Mouse (Mus musculus) liver, embryonic 14.5 days (tissue): ENCODE measurements around the gene Prrg2. TPM values are rescaled to one million over a fixed set of nuclear protein-coding genes. Genes with fewer than 3 reads are reported as not detected.
"Not testable (repeated sequence)": the region's sequence is repeated elsewhere in the genome, so short reads cannot be mapped to it uniquely, and the experiment has no call there.

Experiments used
- ATAC-seq: fragments of 200-750 bp; cut with Nextera tagmentation; 2 replicates; pipeline ENCODE4 v1.8.0; 2017; ENCODE audit warnings: moderate number of reproducible peaks, mild to moderate bottlenecking, moderate library complexity; ENCODE audit not compliant: insufficient read depth
- DNase-seq, 3 experiments: peaks; one replicate each; pipeline ENCODE4 v3.0.0-alpha.2; 2012 to 2013; ENCODE audit warnings: low read depth in 3 of 3, low spot score in 3 of 3
- H3K27ac ChIP-seq: fragments of 300-500 bp; sonication (generic); 2 replicates; pipeline ENCODE4 v1.5.1; 2014; ENCODE audit warnings: moderate library complexity, mild to moderate bottlenecking, control low read depth, inconsistent platforms
- H3K27me3 ChIP-seq: fragments of 300-500 bp; sonication (generic); 2 replicates; pipeline ENCODE4 v1.6.1; 2014; ENCODE audit warnings: mild to moderate bottlenecking, low read length, moderate library complexity; ENCODE audit not compliant: control insufficient read depth, insufficient read depth
- H3K36me3 ChIP-seq: fragments of 300-500 bp; sonication (generic); replicated peaks from 2 replicates; pipeline ENCODE4 v1.6.1; 2014; ENCODE audit warnings: low read depth; ENCODE audit not compliant: control insufficient read depth, insufficient read depth
- H3K4me1 ChIP-seq, 2 experiments: fragments of 200-500 bp in 1 of 2; fragments of 300-500 bp in 1 of 2; sonication (generic) in 1 of 2; replicated peaks; 2 replicates each; pipeline ENCODE4 v1.6.1; 2012 to 2014; ENCODE audit warnings: antibody characterized with exemption in 1 of 2, inconsistent platforms in 1 of 2, low read length in 1 of 2; ENCODE audit not compliant: control insufficient read depth in 2 of 2, insufficient read depth in 2 of 2
- H3K4me2 ChIP-seq: fragments of 300-500 bp; sonication (generic); 2 replicates; pipeline ENCODE4 v1.6.1; 2014; ENCODE audit warnings: low read depth, mild to moderate bottlenecking, control low read depth, moderate library complexity
- H3K4me3 ChIP-seq, 2 experiments: fragments of 200-500 bp in 1 of 2; fragments of 300-500 bp in 1 of 2; sonication (generic) in 1 of 2; 2 replicates each; pipeline ENCODE4 v1.5.1; 2012 to 2014; ENCODE audit warnings: low read depth in 2 of 2, low read length in 2 of 2, mild to moderate bottlenecking in 2 of 2, control low read depth in 1 of 2, inconsistent platforms in 1 of 2, moderate library complexity in 1 of 2; ENCODE audit not compliant: insufficient read depth in 1 of 2
- H3K9ac ChIP-seq: fragments of 300-500 bp; sonication (generic); replicated peaks from 2 replicates; pipeline ENCODE4 v1.6.1; 2014; ENCODE audit warnings: mild to moderate bottlenecking, control low read depth, moderate library complexity
- H3K9me3 ChIP-seq: fragments of 300-500 bp; sonication (generic); 2 replicates; pipeline ENCODE4 v1.6.1; 2016; ENCODE audit warnings: low read length, mixed read lengths; ENCODE audit not compliant: control insufficient read depth
- CTCF ChIP-seq: IDR thresholded peaks from 2 replicates; pipeline ENCODE4 v1.5.1; 2016; ENCODE audit warnings: antibody characterized with exemption, low read depth, control low read depth
- EP300 ChIP-seq: IDR thresholded peaks from 2 replicates; pipeline ENCODE4 v1.6.1; 2016; ENCODE audit warnings: antibody characterized with exemption, low read depth
- WGBS: fragments of 180-500 bp; shearing (Covaris S2); extraction: QIAGEN DNeasy Blood & Tissue Kit; methylation state at CpG from one replicate; pipeline ENCODE4 v1.1.7; 2014; ENCODE audit not compliant: insufficient replicate concordance; 5-methylcytosine and 5-hydroxymethylcytosine counted together
- polyA plus RNA-seq, 2 experiments: library from polyadenylated mRNA; depleted of rRNA in 1 of 2; stranded (reverse) in 1 of 2; unstranded in 1 of 2; fragments of >200 nt; fragmentation: Nextera tagmentation in 1 of 2; extraction: Ambion mirVana in 1 of 2; gene quantifications; 2 replicates each; pipeline versions ENCODE4 v1.2.1 to v1.2.3; 2012 to 2014

Gene Prrg2
- polyA plus RNA-seq, 2 experiments, result 6.2 to 8.5 TPM

GRCm38 (mm10) chr7:45100046-45100445 is 37.6 kb upstream of the Prrg2 start:
- no peaks in the 10 kb centered on the region for H3K27me3 ChIP-seq
- no peak for DNase-seq
- TF ChIP-seq EP300 (no peak), CTCF (no peak)
- no peak overlapping the region for H3K27ac ChIP-seq
- H3K4me1 ChIP-seq, result peaks cover 0 to 5% of the 10 kb centered on the region in 2 experiments; a peak in 2 of 4 replicates
- WGBS, result 74% methylated on average over 6 of the region's 6 CpGs
- no peak overlapping the region for H3K4me2 ChIP-seq
- no peaks in the 10 kb centered on the region for H3K36me3 ChIP-seq
- no peaks in the 10 kb centered on the region for H3K9me3 ChIP-seq
- no peak for ATAC-seq
- no peak overlapping the region for H3K4me3 ChIP-seq
- H3K9ac ChIP-seq, result no peak overlapping the region

- Histone ChIP-seq H3K9ac (no peak overlapping the region), H3K9me3 (no peaks in the 10 kb centered on the region), H3K4me1 (no peaks in the 10 kb centered on the region; a peak in 2 of 4 replicates), H3K27me3 (no peaks in the 10 kb centered on the region), H3K4me3 (no peak overlapping the region), H3K27ac (no peak overlapping the region), H3K36me3 (no peaks in the 10 kb centered on the region), H3K4me2 (no peak overlapping the region)
- TF ChIP-seq EP300, result no peak
- TF ChIP-seq CTCF, result peak; percentile 58
- DNase-seq, result no peak
- WGBS, result 77% methylated on average over 8 of the region's 8 CpGs
- no peak for ATAC-seq
Measured at GRCm38 (mm10) chr7:45098541-45099240, 36.2 kb upstream of the Prrg2 start.

- no peaks in the 10 kb centered on the region for H3K9me3 ChIP-seq
- no peak for DNase-seq
- no peak for TF ChIP-seq CTCF
- TF ChIP-seq EP300, result no peak
- no peak overlapping the region for H3K4me2 ChIP-seq
- no peak overlapping the region for H3K27ac ChIP-seq
- no peak overlapping the region for H3K4me3 ChIP-seq
- H3K4me1 ChIP-seq, result peaks cover 0 to 6% of the 10 kb centered on the region in 2 experiments; a peak in 2 of 4 replicates
- WGBS, result 14% methylated on average over 6 of the region's 6 CpGs
- no peaks in the 10 kb centered on the region for H3K36me3 ChIP-seq
- H3K9ac ChIP-seq, result no peak overlapping the region
- ATAC-seq, result peak; percentile 35
- no peaks in the 10 kb centered on the region for H3K27me3 ChIP-seq
Measured at GRCm38 (mm10) chr7:45097479-45097878, 35.0 kb upstream of the Prrg2 start.

GRCm38 (mm10) chr7:45095965-45096364 is 33.5 kb upstream of the Prrg2 start:
- WGBS, result 73% methylated on average over 14 of the region's 14 CpGs
- not testable (repeated sequence) for H3K27me3 ChIP-seq, H3K4me2 ChIP-seq, H3K4me3 ChIP-seq, H3K9me3 ChIP-seq, ATAC-seq, H3K9ac ChIP-seq, DNase-seq, H3K27ac ChIP-seq, H3K36me3 ChIP-seq
- H3K4me1 ChIP-seq, result peaks cover 8 to 14% of the 10 kb centered on the region in 2 experiments; a peak in 3 of 4 replicates

- ATAC-seq (no peak), DNase-seq (no peak)
- Histone ChIP-seq H3K36me3 (no peaks in the 10 kb centered on the region), H3K27ac (no peak overlapping the region), H3K27me3 (no peaks in the 10 kb centered on the region), H3K9me3 (no peaks in the 10 kb centered on the region), H3K4me3 (no peak overlapping the region), H3K9ac (no peak overlapping the region), H3K4me1 (peaks cover 9 to 20% of the 10 kb centered on the region in 2 experiments; a peak in 3 of 4 replicates), H3K4me2 (no peak overlapping the region)
- no peak for TF ChIP-seq CTCF
- TF ChIP-seq EP300, result no peak
- WGBS, result 60% methylated on average over 6 of the region's 6 CpGs
Measured at GRCm38 (mm10) chr7:45095367-45095766, 32.9 kb upstream of the Prrg2 start.
